Comparison of ENCODE assay signal across 20 mouse cellular contexts in genomic region chr3:152550528-152551115, GRCm38 (mm10).
DNase-seq lines count a peak whose midpoint lies in the region; ATAC-seq lines count a peak whose summit lies in the region.
"Had no signal": no experiment of that assay in that cellular context is flagged by ENCODE, and none has a peak within 500 bp of the region (broad histone marks: within the 10 kb centered on the region; RNA-seq: fewer than 3 reads in every experiment).

No protein-coding gene starts in this region.

- H3K36me3 ChIP-seq in liver, embryonic 12.5 days = no peaks in the 10 kb centered on the region
- no peaks in the 10 kb centered on the region for H3K36me3 ChIP-seq in liver, embryonic 15.5 days (replicated peaks)
- H3K36me3 ChIP-seq: embryonic facial prominence, embryonic 15.5 days; forebrain, embryonic 15.5 days; G1E; heart, embryonic 15.5 days; hindbrain, embryonic 13.5 days had no signal

- peak overlapping the region; percentile 36 for H3K27ac ChIP-seq in liver, embryonic 12.5 days
- no peak overlapping the region for H3K27ac ChIP-seq in liver, embryonic 15.5 days (replicated peaks)
- H3K27ac ChIP-seq: embryonic facial prominence, embryonic 15.5 days; forebrain, embryonic 15.5 days; heart, embryonic 15.5 days; hindbrain, embryonic 13.5 days; hindbrain, postnatal 0 days had no signal

- H3K4me3 ChIP-seq in liver, embryonic 12.5 days = no peak overlapping the region
- no peak overlapping the region for H3K4me3 ChIP-seq in liver, embryonic 15.5 days (replicated peaks)
- H3K4me3 ChIP-seq: embryonic facial prominence, embryonic 15.5 days; forebrain, embryonic 15.5 days; heart, embryonic 15.5 days; hindbrain, embryonic 13.5 days had no signal

- WGBS in liver, embryonic 12.5 days (ENCODE audit: insufficient replicate concordance) = 65% methylated on average over 7 of the region's 7 CpGs
- 59% methylated on average over 7 of the region's 7 CpGs for WGBS in liver, embryonic 15.5 days (ENCODE audit: insufficient replicate concordance)

- H3K4me2 ChIP-seq in liver, embryonic 12.5 days = peak overlapping the region; percentile 4; the same call in 1 of the 2 replicates
- no peak overlapping the region for H3K4me2 ChIP-seq in liver, embryonic 15.5 days
- H3K4me2 ChIP-seq: embryonic facial prominence, embryonic 15.5 days; forebrain, embryonic 15.5 days; heart, embryonic 11.5 days; heart, embryonic 15.5 days; hindbrain, embryonic 13.5 days had no signal

- H3K9ac ChIP-seq in liver, embryonic 12.5 days = no peak overlapping the region
- no peak overlapping the region for H3K9ac ChIP-seq in liver, embryonic 15.5 days
- H3K9ac ChIP-seq: embryonic facial prominence, embryonic 15.5 days; forebrain, embryonic 15.5 days; heart, embryonic 15.5 days; hindbrain, embryonic 13.5 days had no signal

- H3K9me3 ChIP-seq in liver, embryonic 12.5 days (replicated peaks) = no peaks in the 10 kb centered on the region
- H3K9me3 ChIP-seq in liver, embryonic 15.5 days (replicated peaks) = no peaks in the 10 kb centered on the region
- H3K9me3 ChIP-seq: embryonic facial prominence, embryonic 15.5 days; forebrain, embryonic 15.5 days; G1E; heart, embryonic 15.5 days; hindbrain, embryonic 13.5 days had no signal

- peaks cover 42% of the 10 kb centered on the region for H3K4me1 ChIP-seq in liver, embryonic 12.5 days
- H3K4me1 ChIP-seq in liver, embryonic 15.5 days (replicated peaks) = peaks cover 29% of the 10 kb centered on the region
- H3K4me1 ChIP-seq: embryonic facial prominence, embryonic 15.5 days; forebrain, embryonic 15.5 days; heart, embryonic 15.5 days; hindbrain, embryonic 13.5 days had no signal

- DNase-seq in liver (no peak), ZHBTc4 (ENCODE audit: low read depth, low spot score) (peak; percentile 69)
- DNase-seq in T-cell, adult 2 months (ENCODE audit: low spot score) = no peak
- DNase-seq in urinary bladder, postnatal 10 days (ENCODE audit: low spot score) = no peak
- DNase-seq: adrenal gland, adult 8-10 months; adrenal gland, postnatal 36 days; cerebellum, adult 2 months; cerebellum, postnatal 10 days; gastrocnemius, postnatal 36 days; heart, adult 18-20 months; heart, postnatal 14 days had no signal

- no peaks in the 10 kb centered on the region for H3K27me3 ChIP-seq in liver, embryonic 12.5 days (replicated peaks)
- no peaks in the 10 kb centered on the region for H3K27me3 ChIP-seq in liver, embryonic 15.5 days
- H3K27me3 ChIP-seq: embryonic facial prominence, embryonic 15.5 days; forebrain, embryonic 15.5 days; heart, embryonic 15.5 days; hindbrain, embryonic 13.5 days had no signal

- 0 out of 2 replicates have a peak, but pooled peaks have one; percentile 50 for ATAC-seq in liver, embryonic 12.5 days
- ATAC-seq in liver, embryonic 15.5 days (ENCODE audit: insufficient read depth) = peak; percentile 45; the same call in 1 of the 2 replicates
- ATAC-seq: forebrain, embryonic 15.5 days; hindbrain, postnatal 0 days had no signal
